Mouse (Mus musculus) liver, postnatal 0 days (tissue): ENCODE results near the gene Acad12.

ENCODE experiments used
- CTCF ChIP-seq: sonication (generic); IDR thresholded peaks from 2 replicates; pipeline ENCODE4 v1.5.1; 2016; ENCODE audit warnings: antibody characterized with exemption, low read depth
- EP300 ChIP-seq: IDR thresholded peaks from 2 replicates; pipeline ENCODE4 v1.6.1; 2016; ENCODE audit warnings: antibody characterized with exemption, low read depth, mild to moderate bottlenecking

DNA sequence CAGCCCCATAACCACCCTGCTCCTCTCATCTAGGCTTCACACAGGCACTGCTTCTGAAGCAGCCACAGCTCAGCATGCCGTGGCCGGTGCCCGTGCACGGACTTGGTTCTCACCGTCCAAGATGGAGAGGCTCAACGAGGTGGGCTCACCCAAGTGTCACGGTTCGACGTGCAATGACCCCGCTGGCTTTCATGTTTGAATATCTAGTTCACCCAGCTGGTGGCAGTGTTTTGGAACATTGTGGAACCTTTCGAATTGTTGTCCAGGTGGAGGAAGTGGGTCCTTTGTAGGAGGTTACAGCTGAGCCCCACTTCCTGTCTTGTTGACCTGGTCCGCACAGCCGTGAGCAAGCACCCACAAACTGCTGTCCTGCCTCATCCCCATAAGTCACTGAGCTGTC is 44.6 kb downstream of the Acad12 start:
- TF ChIP-seq CTCF (0 out of 2 replicates have a peak, but pooled peaks have one; percentile 21), EP300 (no peak)
